Mouse (Mus musculus) erythroblast, embryonic 14.5 days (primary cell): ENCODE data around the gene Kdm6b. TPM values are rescaled to one million over a fixed set of nuclear protein-coding genes. Genes with fewer than 3 reads are reported as not detected.

Experiments
- H3K27me3 ChIP-seq: 2 replicates; pipeline ENCODE4 v1.6.1; 2012; ENCODE audit warnings: inconsistent platforms; ENCODE audit not compliant: control insufficient read depth
- H3K36me3 ChIP-seq: 2 replicates; pipeline ENCODE4 v1.6.1; 2012; ENCODE audit warnings: mild to moderate bottlenecking, inconsistent platforms; ENCODE audit not compliant: control insufficient read depth
- H3K4me1 ChIP-seq: 2 replicates; pipeline ENCODE4 v1.6.1; 2012; ENCODE audit warnings: inconsistent platforms; ENCODE audit not compliant: control insufficient read depth
- H3K4me3 ChIP-seq: replicated peaks from 2 replicates; pipeline ENCODE3; 2012; ENCODE audit warnings: moderate library complexity, mild to moderate bottlenecking, inconsistent platforms
- H3K9me3 ChIP-seq: 2 replicates; pipeline ENCODE4 v1.6.1; 2012; ENCODE audit warnings: low read length, inconsistent platforms, mixed read lengths; ENCODE audit not compliant: control insufficient read depth
- GATA1 ChIP-seq: IDR thresholded peaks from 2 replicates; pipeline ENCODE4 v1.6.1; 2012; ENCODE audit warnings: low read length, inconsistent platforms, mixed read lengths
- TAL1 ChIP-seq: IDR thresholded peaks from 3 replicates; pipeline ENCODE4 v1.6.1; 2012; ENCODE audit warnings: low read length, inconsistent platforms, mixed read lengths
- polyA plus RNA-seq: library from polyadenylated mRNA; stranded (reverse); fragments of >175 nt; gene quantifications from 2 replicates; pipeline ENCODE4 v1.2.3, GENCODE M21; 2012

Kdm6b gene
- polyA plus RNA-seq, 1 experiment, result 0.65 TPM

GRCm38 (mm10) chr11:69415668-69416451 is 2.4 kb upstream of the Kdm6b start:
- Histone ChIP-seq H3K27me3 (peaks cover 51% of the 10 kb centered on the region), H3K9me3 (no peaks in the 10 kb centered on the region), H3K36me3 (no peaks in the 10 kb centered on the region; the same call in 1 of the 2 replicates), H3K4me3 (peak overlapping the region; percentile 55), H3K4me1 (peaks cover 84% of the 10 kb centered on the region)
- TF ChIP-seq GATA1 (no peak), TAL1 (no peak)

- no peaks in the 10 kb centered on the region; the same call in 1 of the 2 replicates for H3K36me3 ChIP-seq
- H3K4me1 ChIP-seq, result peaks cover 84% of the 10 kb centered on the region
- H3K9me3 ChIP-seq, result no peaks in the 10 kb centered on the region
- no peak for TF ChIP-seq TAL1
- TF ChIP-seq GATA1, result no peak
- peak overlapping the region; percentile 55 for H3K4me3 ChIP-seq
- H3K27me3 ChIP-seq, result peaks cover 45% of the 10 kb centered on the region
These were observed 1.8 kb upstream of the Kdm6b start for GRCm38 (mm10) chr11:69415327-69415667.

GRCm38 (mm10) chr11:69414421-69415326 is 1.2 kb upstream of the Kdm6b start:
- Histone ChIP-seq H3K4me1 (peaks cover 84% of the 10 kb centered on the region), H3K9me3 (no peaks in the 10 kb centered on the region), H3K27me3 (peaks cover 40% of the 10 kb centered on the region), H3K36me3 (no peaks in the 10 kb centered on the region; the same call in 1 of the 2 replicates), H3K4me3 (peak overlapping the region; percentile 3)
- TF ChIP-seq GATA1 (no peak), TAL1 (no peak)

GRCm38 (mm10) chr11:69412548-69412947 is 927 bp downstream of the Kdm6b start:
- no peak for TF ChIP-seq TAL1
- TF ChIP-seq GATA1, result no peak
- Histone ChIP-seq H3K4me3 (no peak overlapping the region), H3K36me3 (no peaks in the 10 kb centered on the region; the same call in 1 of the 2 replicates), H3K27me3 (peaks cover 19% of the 10 kb centered on the region), H3K4me1 (peaks cover 84% of the 10 kb centered on the region), H3K9me3 (no peaks in the 10 kb centered on the region)

- Histone ChIP-seq H3K4me3 (peak overlapping the region; percentile 92), H3K4me1 (peaks cover 84% of the 10 kb centered on the region), H3K27me3 (peaks cover 10% of the 10 kb centered on the region), H3K9me3 (no peaks in the 10 kb centered on the region), H3K36me3 (peaks cover 8% of the 10 kb centered on the region)
- TF ChIP-seq TAL1 (no peak), GATA1 (no peak)
These were observed 1.8 kb downstream of the Kdm6b start for GRCm38 (mm10) chr11:69411538-69412203.

GRCm38 (mm10) chr11:69411073-69411535 is 2.4 kb downstream of the Kdm6b start:
- peak overlapping the region; percentile 92 for H3K4me3 ChIP-seq
- peaks cover 13% of the 10 kb centered on the region for H3K36me3 ChIP-seq
- peaks cover 84% of the 10 kb centered on the region for H3K4me1 ChIP-seq
- no peak for TF ChIP-seq TAL1
- no peak for TF ChIP-seq GATA1
- H3K9me3 ChIP-seq, result no peaks in the 10 kb centered on the region
- peaks cover 6% of the 10 kb centered on the region for H3K27me3 ChIP-seq

GRCm38 (mm10) chr11:69410310-69411072 is 3.0 kb downstream of the Kdm6b start:
- Histone ChIP-seq H3K36me3 (peaks cover 19% of the 10 kb centered on the region), H3K27me3 (peaks cover 3% of the 10 kb centered on the region), H3K4me3 (peak overlapping the region; percentile 92), H3K9me3 (no peaks in the 10 kb centered on the region), H3K4me1 (peaks cover 80% of the 10 kb centered on the region)
- TF ChIP-seq TAL1 (no peak), GATA1 (no peak)

- peaks cover 25% of the 10 kb centered on the region for H3K36me3 ChIP-seq
- no peaks in the 10 kb centered on the region for H3K9me3 ChIP-seq
- H3K27me3 ChIP-seq, result no peaks in the 10 kb centered on the region
- H3K4me3 ChIP-seq, result peak overlapping the region; percentile 92
- TF ChIP-seq TAL1 (no peak), GATA1 (no peak)
- H3K4me1 ChIP-seq, result peaks cover 75% of the 10 kb centered on the region
These were observed 3.5 kb downstream of the Kdm6b start for GRCm38 (mm10) chr11:69410045-69410309.
